Mouse (Mus musculus): Measurements from ENCODE around the gene Tia1.

Tia1 gene

GRCm38 (mm10) chr6:86433696-86434095 lies 29.7 kb downstream of the Tia1 start:
- no peak for DNase-seq

GRCm38 (mm10) chr6:86437711-86438110 lies 33.7 kb downstream of the Tia1 start:
- DNase-seq = peak; percentile 66 to 79

GRCm38 (mm10) chr6:86438272-86439118 lies 34.5 kb downstream of the Tia1 start, which contains the start of gene C87436:
Gene C87436, plus strand, starts transcription at chr6:86438374.
- peak; percentile 96 to 97 for DNase-seq

- DNase-seq = no peak
These were observed 35.1 kb downstream of the Tia1 start for GRCm38 (mm10) chr6:86439119-86439496.

- no peak for DNase-seq
These were observed 35.5 kb downstream of the Tia1 start for GRCm38 (mm10) chr6:86439531-86439930.

GRCm38 (mm10) chr6:86441571-86441970 lies 37.6 kb downstream of the Tia1 start:
- no peak for DNase-seq

GRCm38 (mm10) chr6:86445551-86445950 lies 41.5 kb downstream of the Tia1 start:
- DNase-seq = no peak

- no peak for DNase-seq
These were observed 43.0 kb downstream of the Tia1 start for GRCm38 (mm10) chr6:86446927-86447568.

GRCm38 (mm10) chr6:86456727-86457126 lies 52.7 kb downstream of the Tia1 start:
- no peak for DNase-seq

- no peak for DNase-seq
These were observed 59.1 kb downstream of the Tia1 start for GRCm38 (mm10) chr6:86463079-86463478.

GRCm38 (mm10) chr6:86471317-86471716 lies 67.3 kb downstream of the Tia1 start:
- DNase-seq = no peak

- DNase-seq = no peak
These were observed 67.7 kb downstream of the Tia1 start for GRCm38 (mm10) chr6:86471760-86472099.

- peak; percentile 100 for DNase-seq
These were observed 68.3 kb downstream of the Tia1 start for GRCm38 (mm10) chr6:86472100-86472955.

GRCm38 (mm10) chr6:86473077-86473476 lies 69.1 kb downstream of the Tia1 start:
- peak in 1 of 2 experiments; percentile 61 for DNase-seq

GRCm38 (mm10) chr6:86474072-86474471 lies 70.1 kb downstream of the Tia1 start:
- DNase-seq = no peak

GRCm38 (mm10) chr6:86474646-86475181 lies 70.7 kb downstream of the Tia1 start:
- DNase-seq = no peak

GRCm38 (mm10) chr6:86475462-86476167 lies 71.6 kb downstream of the Tia1 start:
- DNase-seq = peak in 1 of 2 experiments; percentile 17

- DNase-seq = no peak
These were observed 72.9 kb downstream of the Tia1 start for GRCm38 (mm10) chr6:86476931-86477330.

GRCm38 (mm10) chr6:86479311-86479710 lies 75.3 kb downstream of the Tia1 start:
- peak; percentile 63 to 77 for DNase-seq

GRCm38 (mm10) chr6:86479816-86480188 lies 75.8 kb downstream of the Tia1 start:
- DNase-seq = peak in 1 of 2 experiments; percentile 22

GRCm38 (mm10) chr6:86480189-86480831 lies 76.3 kb downstream of the Tia1 start:
- DNase-seq = peak; percentile 63 to 79

- no peak for DNase-seq
These were observed 77.9 kb downstream of the Tia1 start for GRCm38 (mm10) chr6:86481871-86482270.

All from kidney, postnatal 4 days (tissue).